Mouse (Mus musculus) hindbrain, embryonic 12.5 days (tissue): ENCODE measurements around the gene Gm20388. TPM values are rescaled to one million over a fixed set of nuclear protein-coding genes. Genes with fewer than 3 reads are reported as not detected.

ENCODE experiments used
- ATAC-seq: fragments of 200-750 bp; cut with Nextera tagmentation; 2 replicates; pipeline ENCODE4 v1.8.0; 2017; ENCODE audit warnings: moderate TSS enrichment; ENCODE audit not compliant: low FRiP score
- H3K27ac ChIP-seq: fragments of 300-500 bp; sonication (generic); 2 replicates; pipeline ENCODE4 v1.5.1; 2016; ENCODE audit warnings: mild to moderate bottlenecking
- H3K27me3 ChIP-seq: fragments of 300-500 bp; sonication (generic); 2 replicates; pipeline ENCODE4 v1.6.1; 2016; ENCODE audit warnings: mild to moderate bottlenecking
- H3K36me3 ChIP-seq: fragments of 300-500 bp; sonication (generic); 2 replicates; pipeline ENCODE4 v1.6.1; 2016; ENCODE audit warnings: mild to moderate bottlenecking
- H3K4me1 ChIP-seq: fragments of 300-500 bp; sonication (generic); 2 replicates; pipeline ENCODE4 v1.6.1; 2016
- H3K4me2 ChIP-seq: fragments of 300-500 bp; sonication (generic); replicated peaks from 2 replicates; pipeline ENCODE4 v1.6.1; 2016; ENCODE audit warnings: mild to moderate bottlenecking
- H3K4me3 ChIP-seq: fragments of 300-500 bp; sonication (generic); 2 replicates; pipeline ENCODE4 v1.5.1; 2016; ENCODE audit warnings: mild to moderate bottlenecking
- H3K9ac ChIP-seq: fragments of 300-500 bp; sonication (generic); 2 replicates; pipeline ENCODE4 v1.6.1; 2016; ENCODE audit warnings: mild to moderate bottlenecking, moderate library complexity
- H3K9me3 ChIP-seq: fragments of 300-500 bp; sonication (generic); replicated peaks from 2 replicates; pipeline ENCODE4 v1.6.1; 2016; ENCODE audit warnings: mild to moderate bottlenecking
- WGBS: fragments of 180-500 bp; shearing (Covaris S2); methylation state at CpG from one replicate; pipeline ENCODE4 v1.1.7; 2016; 5-methylcytosine and 5-hydroxymethylcytosine counted together
- polyA plus RNA-seq: library from polyadenylated mRNA; unstranded; fragments of >200 nt; fragmentation: Nextera tagmentation; extraction: Ambion mirVana; gene quantifications from 2 replicates; pipeline ENCODE4 v1.2.1, GENCODE M21; 2016

Gm20388 gene
- polyA plus RNA-seq, 1 experiment from 2014 or later = not detected

- H3K27me3 ChIP-seq = no peaks in the 10 kb centered on the region
These were observed 2896.4 kb downstream of the Gm20388 start for GRCm38 (mm10) chr8:122806956-122807538.

GRCm38 (mm10) chr8:122807907-122808306 lies 2897.3 kb downstream of the Gm20388 start:
- 75% methylated on average over 4 of the region's 4 CpGs for WGBS
- H3K9ac ChIP-seq = no peak overlapping the region
- H3K4me3 ChIP-seq = no peak overlapping the region
- peaks cover 77% of the 10 kb centered on the region for H3K4me1 ChIP-seq
- H3K4me2 ChIP-seq = no peak overlapping the region
- no peak for ATAC-seq
- 0 out of 2 replicates have a peak overlapping the region, but pooled peaks have one; percentile 77 for H3K27ac ChIP-seq
- H3K9me3 ChIP-seq = no peaks in the 10 kb centered on the region
- H3K36me3 ChIP-seq = 0 out of 2 replicates have a peak, but pooled peaks cover 3% of the 10 kb centered on the region
- no peaks in the 10 kb centered on the region for H3K27me3 ChIP-seq

More at GRCm38 (mm10) chr8:122806956-122807538, 2896.4 kb downstream of the Gm20388 start:
- Histone ChIP-seq H3K4me2 (no peak overlapping the region), H3K4me1 (peaks cover 73% of the 10 kb centered on the region), H3K4me3 (no peak overlapping the region), H3K9ac (peak overlapping the region; percentile 14; the same call in 1 of the 2 replicates), H3K36me3 (no peaks in the 10 kb centered on the region), H3K27ac (peak overlapping the region; percentile 77), H3K9me3 (no peaks in the 10 kb centered on the region)
- WGBS = 42% methylated on average over 7 of the region's 7 CpGs
- ATAC-seq = no peak

DNA sequence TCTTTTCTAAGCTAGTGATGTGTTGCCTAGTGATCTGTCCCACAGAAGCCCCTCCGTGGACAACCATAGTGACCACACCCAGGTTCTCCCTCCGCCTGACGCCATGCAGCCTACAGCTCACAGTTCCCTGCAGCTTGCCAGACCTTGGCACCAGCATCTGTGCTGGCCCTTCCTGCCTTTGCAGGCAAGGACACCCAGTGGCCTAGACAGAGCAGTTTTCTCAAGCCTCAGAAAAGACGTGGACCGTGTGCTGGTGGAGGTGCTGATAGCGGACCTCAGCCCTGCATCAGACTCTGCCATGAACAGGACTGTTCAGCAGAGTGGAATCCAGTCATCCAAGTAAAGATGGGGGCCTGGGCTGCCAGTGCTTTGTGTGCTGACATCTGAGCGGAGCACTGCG lies 2899.7 kb downstream of the Gm20388 start:
- peaks cover 70% of the 10 kb centered on the region for H3K4me1 ChIP-seq
- H3K36me3 ChIP-seq = 0 out of 2 replicates have a peak, but pooled peaks cover 9% of the 10 kb centered on the region
- WGBS = 75% methylated on average over 8 of the region's 8 CpGs
- no peaks in the 10 kb centered on the region for H3K9me3 ChIP-seq
- H3K27ac ChIP-seq = peak overlapping the region; percentile 88
- no peak for ATAC-seq
- H3K4me3 ChIP-seq = no peak overlapping the region
- H3K4me2 ChIP-seq = no peak overlapping the region
- H3K27me3 ChIP-seq = no peaks in the 10 kb centered on the region
- 0 out of 2 replicates have a peak overlapping the region, but pooled peaks have one; percentile 18 for H3K9ac ChIP-seq

DNA sequence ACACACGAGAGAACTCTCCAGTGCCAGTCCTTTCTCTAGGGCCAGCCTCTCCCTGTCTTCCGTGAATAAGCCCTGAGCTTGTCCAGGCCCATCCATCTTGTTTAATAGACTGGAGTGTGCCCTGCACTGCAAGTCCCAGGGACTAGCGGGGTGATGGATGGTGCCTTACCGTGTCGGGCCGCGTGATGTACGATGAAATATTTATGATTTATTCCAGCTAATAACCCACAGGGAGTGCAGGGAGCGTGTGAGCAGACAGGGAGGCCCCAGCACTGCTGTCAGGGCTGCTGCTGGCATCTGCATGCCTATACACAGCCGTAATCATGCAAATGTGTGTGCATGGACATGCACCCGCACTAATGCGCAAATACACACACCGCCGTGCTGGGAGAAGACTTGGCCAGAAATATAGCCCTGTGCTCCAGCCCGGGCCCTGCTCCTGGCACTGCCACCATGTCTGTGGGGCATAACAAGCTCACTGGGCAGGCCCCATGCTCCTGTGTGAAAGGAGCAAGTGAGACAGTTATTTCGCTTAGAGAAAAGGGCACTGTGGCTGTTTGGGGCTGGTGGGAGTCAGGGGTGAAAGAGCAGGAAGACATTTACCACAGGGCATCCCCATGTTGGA lies 2901.3 kb downstream of the Gm20388 start:
- no peaks in the 10 kb centered on the region for H3K9me3 ChIP-seq
- peaks cover 58% of the 10 kb centered on the region for H3K4me1 ChIP-seq
- H3K27ac ChIP-seq = peak overlapping the region; percentile 88
- H3K27me3 ChIP-seq = no peaks in the 10 kb centered on the region
- H3K9ac ChIP-seq = peak overlapping the region; percentile 15; the same call in 1 of the 2 replicates
- peak; percentile 76 for ATAC-seq
- WGBS = 66% methylated on average over 16 of the region's 16 CpGs
- 0 out of 2 replicates have a peak, but pooled peaks cover 9% of the 10 kb centered on the region for H3K36me3 ChIP-seq
- no peak overlapping the region for H3K4me2 ChIP-seq
- no peak overlapping the region for H3K4me3 ChIP-seq

DNA sequence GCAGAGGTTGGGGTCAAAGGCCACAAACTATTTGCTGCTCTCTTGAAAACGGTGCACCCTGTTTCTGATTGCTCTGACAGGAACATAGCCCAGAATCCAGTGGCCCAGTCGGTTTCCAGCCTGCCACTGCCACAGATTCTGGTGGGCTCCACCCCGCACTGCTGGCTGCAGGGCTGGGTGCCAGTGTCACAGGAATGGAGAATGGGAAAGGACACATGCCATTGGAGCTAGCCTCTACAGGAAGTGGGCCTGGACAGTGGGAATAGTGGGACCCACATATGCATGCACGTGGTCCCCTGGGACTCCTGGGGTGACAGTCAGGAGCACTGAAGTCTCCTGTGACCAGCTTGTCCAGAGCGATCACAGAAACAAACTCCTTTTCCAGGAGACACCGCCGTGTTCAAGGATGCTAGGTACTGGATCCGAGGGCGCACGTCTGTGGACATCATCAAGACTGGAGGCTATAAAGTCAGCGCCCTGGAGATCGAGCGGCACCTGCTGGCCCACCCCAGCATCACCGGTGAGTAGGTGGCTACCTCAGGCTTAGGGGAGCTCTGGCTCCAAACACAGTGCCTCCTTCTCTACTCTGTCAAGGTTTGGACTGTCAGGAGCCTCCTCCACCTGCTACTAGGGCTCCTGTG lies 2902.1 kb downstream of the Gm20388 start:
- no peak overlapping the region for H3K4me3 ChIP-seq
- 0 out of 2 replicates have a peak, but pooled peaks cover 9% of the 10 kb centered on the region for H3K36me3 ChIP-seq
- no peak overlapping the region for H3K4me2 ChIP-seq
- ATAC-seq = no peak
- peak overlapping the region; percentile 88 for H3K27ac ChIP-seq
- no peaks in the 10 kb centered on the region for H3K9me3 ChIP-seq
- H3K4me1 ChIP-seq = peaks cover 59% of the 10 kb centered on the region
- H3K27me3 ChIP-seq = no peaks in the 10 kb centered on the region
- 74% methylated on average over 14 of the region's 14 CpGs for WGBS
- H3K9ac ChIP-seq = 0 out of 2 replicates have a peak overlapping the region, but pooled peaks have one; percentile 9

DNA sequence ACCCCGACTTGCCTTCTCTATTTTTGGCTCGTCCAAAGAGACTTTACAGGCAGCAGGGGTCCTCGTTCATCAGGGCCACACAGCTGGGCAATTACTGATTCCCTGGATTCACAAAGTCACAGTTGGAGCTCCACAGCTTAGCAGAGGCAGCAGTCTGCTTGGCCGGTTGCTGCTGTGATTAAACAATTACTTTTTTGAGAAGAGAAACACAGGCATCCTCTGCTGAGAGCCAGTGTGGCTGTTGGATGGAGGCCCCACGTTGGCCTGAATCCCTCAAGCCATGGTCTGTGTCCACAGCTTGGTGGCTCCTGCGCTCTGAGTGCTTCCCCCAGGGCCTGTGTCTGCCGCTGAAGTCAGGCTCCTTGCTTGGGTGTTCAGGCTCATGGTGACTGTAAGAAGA lies 2904.0 kb downstream of the Gm20388 start:
- H3K4me3 ChIP-seq = no peak overlapping the region
- H3K4me1 ChIP-seq = peaks cover 60% of the 10 kb centered on the region

GRCm38 (mm10) chr8:122816965-122817364 lies 2906.3 kb downstream of the Gm20388 start:
- no peak for ATAC-seq
- no peak overlapping the region for H3K9ac ChIP-seq
- H3K9me3 ChIP-seq = no peaks in the 10 kb centered on the region
- peaks cover 47% of the 10 kb centered on the region for H3K4me1 ChIP-seq
- no peak overlapping the region for H3K4me2 ChIP-seq
- WGBS = 93% methylated on average over 6 of the region's 6 CpGs
- H3K4me3 ChIP-seq = no peak overlapping the region
- no peak overlapping the region for H3K27ac ChIP-seq
- H3K36me3 ChIP-seq = 0 out of 2 replicates have a peak, but pooled peaks cover 9% of the 10 kb centered on the region
- no peaks in the 10 kb centered on the region for H3K27me3 ChIP-seq

More for the DNA sequence above, 2904.0 kb downstream of the Gm20388 start:
- WGBS = 16% methylated on average over 7 of the region's 7 CpGs
- Histone ChIP-seq H3K4me2 (no peak overlapping the region), H3K27ac (peak overlapping the region; percentile 36; the same call in 1 of the 2 replicates), H3K9me3 (no peaks in the 10 kb centered on the region), H3K9ac (no peak overlapping the region), H3K27me3 (no peaks in the 10 kb centered on the region), H3K36me3 (0 out of 2 replicates have a peak, but pooled peaks cover 9% of the 10 kb centered on the region)
- no peak for ATAC-seq

GRCm38 (mm10) chr8:122817724-122818496 lies 2907.3 kb downstream of the Gm20388 start:
- Histone ChIP-seq H3K9me3 (no peaks in the 10 kb centered on the region), H3K4me3 (no peak overlapping the region), H3K4me1 (peaks cover 37% of the 10 kb centered on the region), H3K4me2 (no peak overlapping the region), H3K36me3 (0 out of 2 replicates have a peak, but pooled peaks cover 6% of the 10 kb centered on the region), H3K27me3 (no peaks in the 10 kb centered on the region), H3K27ac (peak overlapping the region; percentile 48; the same call in 1 of the 2 replicates), H3K9ac (peak overlapping the region; percentile 23; the same call in 1 of the 2 replicates)
- 34% methylated on average over 12 of the region's 13 CpGs for WGBS
- no peak for ATAC-seq

GRCm38 (mm10) chr8:122819776-122820175 lies 2909.1 kb downstream of the Gm20388 start:
- no peak for ATAC-seq
- Histone ChIP-seq H3K4me3 (no peak overlapping the region), H3K9me3 (no peaks in the 10 kb centered on the region), H3K27me3 (no peaks in the 10 kb centered on the region), H3K4me2 (no peak overlapping the region), H3K4me1 (peaks cover 33% of the 10 kb centered on the region), H3K36me3 (no peaks in the 10 kb centered on the region), H3K9ac (no peak overlapping the region), H3K27ac (peak overlapping the region; percentile 57; the same call in 1 of the 2 replicates)
- WGBS = 61% methylated on average over 11 of the region's 11 CpGs

DNA sequence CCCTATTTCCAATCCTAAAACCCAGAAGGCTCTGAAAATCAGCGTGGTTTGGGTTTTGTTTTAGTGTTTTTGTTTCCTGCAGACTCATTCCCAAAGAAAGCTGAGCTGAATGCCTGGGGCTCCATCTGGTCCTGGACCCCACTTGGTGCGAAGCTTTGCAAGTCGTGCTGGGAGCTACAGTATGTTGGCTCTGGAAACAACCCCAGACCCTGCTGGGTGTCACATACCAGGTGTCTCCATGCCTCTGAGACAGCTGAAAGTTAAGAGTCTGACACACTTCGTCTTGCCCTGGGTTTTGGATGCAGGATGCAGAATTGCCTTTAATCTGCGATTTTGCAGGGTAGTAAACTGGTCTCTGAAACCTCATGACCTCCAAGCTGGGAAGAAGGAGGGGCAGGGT lies 2913.9 kb downstream of the Gm20388 start:
- Histone ChIP-seq H3K9ac (no peak overlapping the region), H3K27ac (no peak overlapping the region), H3K27me3 (peaks cover 9% of the 10 kb centered on the region; the same call in 1 of the 2 replicates), H3K4me3 (no peak overlapping the region), H3K4me1 (peaks cover 26% of the 10 kb centered on the region), H3K9me3 (no peaks in the 10 kb centered on the region), H3K36me3 (no peaks in the 10 kb centered on the region), H3K4me2 (no peak overlapping the region)
- no peak for ATAC-seq
- 34% methylated on average over 5 of the region's 5 CpGs for WGBS

GRCm38 (mm10) chr8:122824986-122825385 lies 2914.3 kb downstream of the Gm20388 start:
- Histone ChIP-seq H3K4me2 (no peak overlapping the region), H3K9ac (no peak overlapping the region), H3K4me1 (peaks cover 25% of the 10 kb centered on the region), H3K27me3 (peaks cover 9% of the 10 kb centered on the region; the same call in 1 of the 2 replicates), H3K36me3 (no peaks in the 10 kb centered on the region), H3K9me3 (no peaks in the 10 kb centered on the region), H3K27ac (no peak overlapping the region), H3K4me3 (no peak overlapping the region)
- ATAC-seq = no peak
- 76% methylated on average over 9 of the region's 9 CpGs for WGBS
